Mouse (Mus musculus): Measurements from ENCODE around the gene Dusp14.

DNA sequence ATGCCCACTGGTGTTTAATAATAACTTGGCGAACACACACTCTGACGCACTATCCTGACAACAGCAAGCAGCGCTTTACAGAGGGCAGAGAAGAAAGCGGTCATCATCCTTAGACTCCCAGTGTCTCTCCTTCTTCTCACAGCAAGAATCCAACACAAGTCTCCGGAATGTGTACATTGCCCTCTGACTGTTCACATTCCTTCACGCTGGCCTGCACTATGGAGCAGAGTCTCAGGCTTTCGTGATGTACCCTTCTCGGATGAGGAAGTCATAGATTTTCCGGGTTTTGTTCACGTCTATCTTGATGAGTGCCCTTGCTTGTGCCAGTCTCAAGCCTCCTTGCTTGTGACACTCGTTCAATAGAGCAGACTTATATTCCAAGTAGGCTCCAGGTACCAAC lies 10.3 kb upstream of the Dusp14 start:
- TF ChIP-seq GATA1 (IDR thresholded peaks at IDR 0.05; ENCODE audit: borderline replicate concordance, low read length) (no peak), FLI1 (IDR thresholded peaks at IDR 0.05; ENCODE audit: low read length) (no peak)

Measured in megakaryocyte, embryonic 14.5 days (primary cell).